Mouse (Mus musculus) hematopoietic stem cell, adult 5-6 weeks (primary cell): ENCODE data around the gene Patl2. TPM values are rescaled to one million over a fixed set of nuclear protein-coding genes. Genes with fewer than 3 reads are reported as not detected.
A peak's percentile ranks its signal among the peaks of the same experiment; 100 is the strongest.

Experiments used
- ATAC-seq, 2 experiments: fragments of 125-278 bp in 1 of 2; replicated peaks in 1 of 2; 2 replicates each; pipeline ENCODE4 v1.8.0; 2016 to 2017; ENCODE audit warnings: inconsistent platforms in 2 of 2, mild to moderate bottlenecking in 2 of 2, moderate number of reproducible peaks in 2 of 2, low read depth in 1 of 2, moderate TSS enrichment in 1 of 2; ENCODE audit not compliant: low FRiP score in 2 of 2, poor library complexity in 2 of 2, severe bottlenecking in 2 of 2, insufficient read depth in 1 of 2, low TSS enrichment in 1 of 2
- total RNA-seq: library from RNA; stranded (forward); fragments of 172-1452, 232-1000 nt; gene quantifications from 2 replicates; pipeline ENCODE4 v1.2.3, GENCODE M21; 2017

The Patl2 gene
- total RNA-seq, 1 experiment from 2014 or later: not detected

DNA sequence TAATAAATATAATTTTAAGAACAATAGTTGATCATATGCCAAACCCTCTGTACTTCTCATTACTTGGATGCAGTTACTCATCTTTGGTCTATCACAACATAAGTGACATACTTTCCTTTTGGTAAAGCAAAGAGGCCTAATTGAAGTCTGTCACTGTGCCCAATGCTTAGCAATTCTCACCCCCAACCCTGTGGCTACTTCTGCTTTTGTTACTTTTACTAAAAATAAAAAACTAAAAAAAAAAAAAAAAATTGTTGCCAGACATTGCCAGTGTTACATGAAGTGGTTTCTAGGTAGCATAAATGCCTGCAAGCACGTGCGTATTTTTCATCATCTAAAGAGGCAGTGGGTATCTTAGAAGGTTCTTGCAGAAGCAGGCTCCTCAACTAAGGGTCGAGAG lies 33.1 kb downstream of the Patl2 start:
- no peak for ATAC-seq

- ATAC-seq: no peak
These were observed 34.8 kb downstream of the Patl2 start for GRCm38 (mm10) chr2:122151221-122151620.

DNA sequence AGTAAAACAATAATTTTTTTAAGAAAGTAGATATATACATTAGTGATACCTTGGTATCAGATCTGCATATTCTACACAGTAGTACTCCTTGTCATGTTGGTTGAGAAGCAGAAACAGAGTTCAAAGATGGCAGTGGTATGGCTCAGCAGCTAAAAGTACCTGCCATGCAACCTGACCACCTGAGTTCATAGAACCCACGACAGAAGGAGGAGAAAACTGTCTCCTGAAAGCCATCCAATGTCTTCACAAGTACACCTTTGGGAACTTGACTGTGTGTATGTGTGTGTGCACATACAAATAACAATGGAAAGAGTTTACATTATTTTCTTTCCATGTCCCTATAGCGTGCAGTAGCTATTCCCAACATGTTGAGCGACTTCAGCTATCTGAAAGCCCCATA lies 36.3 kb downstream of the Patl2 start:
- no peak for ATAC-seq

DNA sequence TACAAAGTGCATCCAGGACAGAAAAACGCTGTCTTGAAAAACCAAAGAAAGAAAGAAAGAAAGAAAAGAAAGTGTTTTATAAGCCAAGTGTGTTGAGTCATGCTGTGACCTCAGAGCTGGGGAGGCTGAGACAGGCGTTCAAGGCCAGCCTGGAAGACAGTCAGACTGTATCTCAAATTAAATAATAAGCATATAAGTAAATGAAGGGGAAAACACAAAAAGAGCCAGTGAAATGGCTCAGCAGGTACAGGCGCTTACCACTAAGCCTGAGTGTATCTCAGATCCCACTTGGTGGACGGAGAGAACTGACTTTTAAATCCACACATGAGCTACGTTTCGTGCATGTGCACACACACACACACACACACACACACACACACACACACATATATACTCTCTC lies 36.7 kb downstream of the Patl2 start:
- no peak for ATAC-seq

DNA sequence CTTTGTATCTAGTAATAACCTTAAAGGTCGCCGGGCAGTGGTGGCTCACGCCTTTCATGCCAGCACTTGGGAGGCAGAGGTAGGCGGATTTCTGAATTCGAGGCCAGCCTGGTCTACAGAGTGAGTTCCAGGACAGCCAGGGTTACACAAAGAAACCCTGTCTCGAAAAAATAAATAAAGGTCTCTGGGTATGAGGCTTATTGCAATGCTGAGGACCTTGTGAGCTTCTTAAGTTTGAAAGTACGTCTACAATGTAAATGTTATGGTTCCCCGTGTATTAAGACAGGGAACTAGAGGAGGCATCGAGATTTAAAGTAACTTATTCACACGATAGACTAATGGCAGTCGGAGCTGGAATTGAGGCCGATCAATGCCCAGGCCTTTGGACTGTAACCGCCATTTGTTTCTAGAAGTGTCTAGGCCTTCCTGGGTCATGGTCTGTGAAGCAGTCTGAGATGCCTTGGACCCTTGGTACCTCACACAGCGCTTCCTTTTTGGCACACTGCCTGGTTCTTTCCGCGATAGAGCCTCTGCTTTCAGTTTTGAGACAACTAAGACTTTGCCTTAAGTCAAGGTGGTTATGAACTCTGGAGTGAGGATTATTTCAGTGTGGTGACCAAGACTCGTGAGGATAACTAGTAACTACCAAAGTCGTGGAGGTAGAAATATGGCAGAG lies 37.6 kb downstream of the Patl2 start:
- peak; percentile 17 to 33; a peak in 3 of 4 replicates for ATAC-seq

DNA sequence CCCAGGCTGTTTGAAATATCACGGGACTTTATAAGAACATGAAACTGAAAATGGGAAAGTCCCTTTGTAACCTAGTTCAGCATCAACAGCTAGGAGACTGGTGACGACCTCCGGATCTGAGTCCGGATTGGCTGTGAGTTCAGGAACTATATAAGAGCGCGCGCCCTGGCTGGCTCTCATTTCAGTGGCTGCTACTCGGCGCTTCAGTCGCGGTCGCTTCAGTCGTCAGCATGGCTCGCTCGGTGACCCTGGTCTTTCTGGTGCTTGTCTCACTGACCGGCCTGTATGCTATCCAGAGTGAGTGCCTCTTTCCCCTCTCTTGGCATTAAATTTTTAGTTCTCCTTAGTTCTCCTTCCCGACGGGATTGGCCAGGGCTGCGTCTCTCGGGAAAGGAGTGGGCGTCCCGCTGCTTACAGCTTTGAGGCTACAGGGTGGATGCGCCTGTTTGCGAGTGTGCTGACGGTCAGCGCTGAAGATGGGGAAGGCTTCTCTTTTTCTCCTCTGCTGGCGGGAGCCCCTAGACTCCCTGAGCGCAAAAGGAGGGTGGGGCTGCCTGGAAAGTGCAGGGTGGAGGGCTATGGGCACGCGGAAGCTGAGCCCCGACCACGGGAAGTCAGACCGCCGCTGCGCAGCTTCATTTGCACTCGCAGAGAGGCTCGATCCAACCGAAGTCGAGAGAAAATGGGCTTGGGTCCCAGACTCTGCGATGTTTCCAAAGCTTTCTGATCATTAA lies 38.3 kb downstream of the Patl2 start, which contains the start of gene B2m:
B2m (plus strand) TSS at position 179 of the 734 bp plus-strand sequence.
- peak; percentile 83 to 91 for ATAC-seq

DNA sequence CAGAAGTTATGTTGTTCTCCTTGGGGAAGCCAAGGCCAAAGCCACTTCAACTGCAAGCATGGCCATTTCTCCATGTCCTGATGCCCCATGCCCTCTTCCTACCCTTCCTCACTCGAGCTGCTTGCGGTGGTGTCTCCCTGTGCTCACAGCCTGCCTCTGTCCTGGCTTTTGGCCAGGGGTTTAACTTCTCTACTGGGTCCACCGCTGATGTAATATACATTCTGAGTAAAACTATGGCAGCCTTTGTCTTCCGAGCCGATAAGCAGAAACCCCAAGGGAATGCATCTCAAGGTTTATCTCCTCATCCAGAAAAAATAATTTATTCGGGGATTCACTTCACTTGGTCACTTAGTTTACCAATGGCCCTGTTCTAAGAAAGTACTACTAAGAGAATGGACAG lies 39.3 kb downstream of the Patl2 start:
- ATAC-seq: peak; percentile 13 to 22; a peak in 2 of 4 replicates

DNA sequence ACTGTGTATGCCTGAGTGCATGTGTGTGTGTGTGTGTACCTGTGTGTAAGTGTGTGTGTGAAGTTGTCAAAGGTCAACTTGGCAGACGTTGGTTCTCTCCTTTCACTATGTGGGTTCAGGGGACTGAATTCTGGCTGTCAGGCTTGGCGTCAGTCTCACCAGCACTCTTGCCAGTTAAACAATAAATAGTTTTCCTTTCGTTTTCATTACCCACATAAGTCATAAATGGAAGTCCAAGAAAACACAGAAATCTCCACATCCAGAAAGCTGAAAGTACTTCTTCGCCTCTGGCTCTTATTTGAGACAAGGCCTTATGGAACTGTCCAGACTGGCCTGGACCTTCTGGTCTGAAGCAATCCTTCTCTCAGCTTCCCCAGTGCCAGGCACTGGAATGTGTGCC lies 40.2 kb downstream of the Patl2 start:
- ATAC-seq: no peak

- ATAC-seq: no peak
These were observed 42.9 kb downstream of the Patl2 start for GRCm38 (mm10) chr2:122143111-122143510.

DNA sequence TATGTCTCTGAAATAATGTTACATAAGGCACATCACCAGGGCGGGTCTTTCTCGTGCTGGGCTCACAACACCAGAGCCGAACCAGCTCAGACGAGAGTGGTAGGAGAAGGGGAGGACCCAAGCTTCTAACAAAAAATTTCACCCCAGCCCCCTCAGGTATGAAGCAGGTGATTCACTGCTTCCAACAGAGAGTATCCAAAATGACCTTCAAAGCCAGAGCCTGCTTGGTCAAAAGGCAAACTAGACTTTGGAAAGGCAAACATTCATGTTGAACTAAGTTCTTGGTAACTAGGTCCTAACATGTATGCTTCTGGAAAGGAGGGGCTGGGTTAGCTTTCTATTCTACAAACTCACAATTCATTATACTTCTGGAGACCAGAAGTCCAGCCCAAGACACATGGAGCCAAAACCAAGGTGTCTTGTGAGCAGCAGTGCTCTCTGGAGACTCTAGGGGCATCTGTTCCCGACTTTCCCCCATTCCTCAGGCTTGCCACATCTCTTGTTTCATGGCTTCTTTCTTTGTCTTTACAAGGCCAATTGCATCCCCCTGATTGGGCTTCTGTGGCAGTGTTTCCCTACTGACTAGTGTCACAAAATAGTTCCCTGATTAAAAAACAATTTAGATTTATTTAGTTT lies 44.5 kb downstream of the Patl2 start:
- no peak for ATAC-seq

DNA sequence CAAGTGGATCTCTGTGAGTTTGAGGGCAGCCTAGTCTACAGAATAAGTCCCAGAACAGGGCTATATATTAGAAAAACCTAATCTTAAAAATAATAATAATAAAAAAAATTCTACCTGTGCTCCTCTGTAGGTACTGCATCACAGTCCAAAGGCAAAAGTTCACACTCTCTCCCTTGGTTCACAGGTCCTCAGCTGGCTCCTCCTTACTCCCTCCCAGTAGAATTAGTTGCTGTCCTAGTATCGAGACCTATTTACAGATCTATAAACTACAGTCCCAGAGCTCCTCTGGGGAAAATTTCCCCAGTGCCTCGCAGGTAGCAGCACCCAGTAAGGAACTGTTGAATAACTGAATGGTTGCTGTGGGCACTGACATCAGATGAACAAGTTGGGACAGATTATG lies 45.2 kb downstream of the Patl2 start:
- ATAC-seq: no peak

DNA sequence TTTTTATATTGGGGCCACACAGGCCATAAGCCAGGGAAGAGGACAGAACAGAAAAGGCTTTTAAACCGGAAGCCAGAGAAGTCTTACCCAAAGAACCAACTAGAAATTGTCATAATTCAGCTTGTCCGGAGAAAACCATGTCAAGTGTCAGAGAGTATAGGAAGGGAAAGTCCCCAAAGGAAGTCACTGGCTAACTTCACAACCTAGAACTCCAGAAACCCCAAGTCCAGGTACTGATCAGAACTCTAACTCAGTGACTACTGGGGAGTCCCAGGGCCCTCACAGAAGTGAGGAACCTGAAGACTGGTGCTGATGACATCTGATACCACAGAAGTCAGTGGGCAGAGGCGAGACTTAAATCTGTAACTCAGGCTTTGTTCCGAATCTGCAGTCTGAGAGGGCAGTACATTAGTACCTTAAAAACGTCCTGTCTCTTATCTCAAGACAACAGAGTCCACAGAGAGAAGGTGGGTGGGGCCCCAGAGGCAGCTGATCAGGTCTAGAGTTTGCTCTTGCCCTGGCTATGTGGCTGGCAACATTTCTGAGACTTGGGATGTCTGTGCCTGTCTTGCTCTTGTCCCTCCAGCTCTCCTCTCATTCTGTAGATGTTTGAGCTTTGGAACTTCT lies 48.0 kb downstream of the Patl2 start:
- peak; percentile 56 to 64; a peak in 3 of 4 replicates for ATAC-seq

DNA sequence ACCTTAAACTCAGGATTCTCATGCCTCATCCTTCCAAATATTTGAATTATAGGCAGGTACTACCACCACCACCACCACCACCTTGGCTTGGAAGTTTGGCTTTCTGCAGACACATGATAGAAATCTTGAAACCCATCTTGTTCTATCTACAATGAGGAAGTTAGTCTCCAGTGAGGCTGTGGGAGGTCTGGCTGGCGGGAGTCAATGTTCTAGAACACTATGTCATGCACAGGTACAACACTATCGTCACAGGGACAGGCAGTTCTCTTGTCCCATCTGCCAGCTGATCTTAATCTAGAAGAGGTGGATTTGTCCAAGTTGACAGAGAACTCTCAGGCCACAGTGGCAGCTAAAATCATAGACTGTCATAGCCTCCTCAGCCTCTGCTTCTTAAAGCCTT lies 53.4 kb downstream of the Patl2 start:
- ATAC-seq: no peak

DNA sequence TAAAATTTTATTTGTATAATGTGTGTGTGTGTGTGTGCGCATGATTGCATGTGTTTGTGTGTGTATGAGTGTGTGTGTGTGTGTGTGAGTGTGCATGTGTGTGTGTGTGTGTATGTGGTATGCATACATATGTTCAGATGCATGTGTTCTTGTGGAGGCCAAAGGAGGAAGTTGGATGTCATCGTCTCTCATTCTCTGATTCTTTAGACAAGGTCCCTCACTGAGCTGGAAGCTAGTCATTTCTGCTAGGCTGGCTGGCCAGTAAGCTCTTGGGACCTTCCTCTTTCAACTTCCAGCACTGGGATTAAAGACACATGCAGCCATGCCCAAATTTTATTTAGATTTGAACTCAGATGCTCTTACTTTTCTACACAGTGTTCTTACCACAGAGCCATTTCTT lies 53.9 kb downstream of the Patl2 start:
- no peak; a peak in 1 of 4 replicates for ATAC-seq

DNA sequence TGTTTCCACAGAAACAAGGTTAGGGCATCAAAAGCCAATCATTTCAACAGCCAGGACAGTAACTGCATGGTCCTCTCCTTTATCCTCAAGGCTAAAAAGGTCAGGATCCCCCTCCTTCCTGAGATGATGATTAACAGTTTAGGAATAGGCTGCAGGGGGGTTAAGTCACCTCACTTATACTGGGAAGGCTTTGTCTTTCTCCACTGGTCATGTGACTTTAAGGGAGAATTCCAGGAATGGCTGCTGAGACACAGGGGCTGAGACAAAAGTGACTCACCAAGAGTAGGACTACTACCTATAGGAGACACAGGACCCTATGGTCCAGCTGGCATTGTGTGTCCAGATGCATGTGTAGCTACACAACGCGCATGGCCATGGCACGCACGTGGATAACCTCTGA lies 58.4 kb downstream of the Patl2 start:
- no peak for ATAC-seq

DNA sequence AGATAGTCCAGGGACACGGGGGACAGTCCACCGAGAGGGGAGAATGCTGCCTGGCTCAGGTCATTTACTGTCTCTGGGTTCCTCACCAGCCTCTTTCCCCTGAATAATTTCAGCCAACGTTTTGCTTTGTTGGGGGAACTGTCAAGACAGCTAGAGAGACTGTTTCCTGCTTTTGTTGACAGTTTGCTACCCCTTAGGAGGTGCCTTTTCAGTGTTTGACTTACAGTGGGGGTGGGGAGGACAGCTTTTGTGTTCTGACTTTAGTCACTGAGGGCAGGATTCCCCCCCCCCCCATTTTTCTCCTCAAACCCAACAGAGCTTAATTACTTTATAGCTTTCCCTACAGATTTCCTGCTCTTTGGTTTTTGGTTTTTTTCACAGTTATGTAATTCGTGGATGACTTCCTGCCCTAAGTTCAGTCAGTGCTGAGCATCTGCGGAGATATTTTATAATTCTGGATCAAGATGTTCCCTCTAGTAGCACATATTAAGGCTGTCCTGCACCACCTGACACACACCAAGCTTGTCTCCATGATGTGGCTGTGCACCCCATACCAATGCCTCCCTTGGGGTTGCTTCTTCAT lies 59.1 kb downstream of the Patl2 start:
- ATAC-seq: no peak; a peak in 1 of 4 replicates

DNA sequence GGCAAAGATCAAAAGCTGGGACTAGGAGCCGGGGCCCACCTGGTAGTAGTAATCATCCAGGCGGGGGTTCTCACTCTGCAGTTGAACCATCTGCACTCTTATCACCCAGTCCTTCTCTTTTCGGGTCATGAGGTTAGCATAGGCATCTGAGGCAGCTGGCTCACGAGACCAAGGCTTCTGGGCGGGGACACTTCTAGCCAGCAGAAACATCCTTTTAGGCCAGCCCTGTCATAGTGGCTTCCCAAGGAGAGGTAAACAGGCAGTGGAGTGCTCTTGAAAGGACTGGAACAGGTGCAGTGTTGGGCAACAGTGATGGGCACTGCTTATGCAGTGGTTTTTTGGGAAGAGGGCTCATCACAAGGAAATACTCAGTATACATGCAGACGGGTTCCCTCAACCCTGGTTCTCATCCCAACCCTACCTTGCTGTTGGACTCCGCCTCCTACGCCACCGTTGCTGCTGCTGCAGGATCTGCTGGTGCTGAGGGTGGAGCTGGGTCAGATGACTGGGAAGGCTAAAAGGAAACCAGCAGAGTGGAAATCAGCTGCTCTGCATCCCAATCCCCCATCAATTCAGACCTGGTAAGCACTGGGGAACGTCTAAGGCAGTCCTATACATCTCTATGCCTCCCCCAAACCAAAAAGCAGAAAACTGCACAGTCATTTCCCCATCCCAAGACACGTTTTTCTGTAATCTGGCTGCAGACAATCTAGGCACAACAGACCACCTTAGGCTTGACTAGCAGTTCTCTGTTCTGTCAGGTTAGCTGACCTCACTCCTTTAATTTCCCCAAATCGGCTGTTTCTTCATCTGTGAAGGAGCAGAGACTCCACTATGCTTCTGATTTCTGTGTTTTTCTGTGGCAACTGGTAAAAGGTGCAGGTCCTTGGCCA lies 60.1 kb downstream of the Patl2 start:
- ATAC-seq: peak; percentile 38 to 55
